Mouse (Mus musculus) heart, adult 2 months (tissue): ENCODE results near the gene Slc5a11.

ENCODE experiments used
- EP300 ChIP-seq: fragments of 200-500 bp; IDR thresholded peaks from 2 replicates; pipeline ENCODE4 v1.6.1; 2011; ENCODE audit warnings: low read depth, low read length, control low read depth; ENCODE audit not compliant: insufficient read depth
- POLR2A ChIP-seq: fragments of 200-500 bp; IDR thresholded peaks from 2 replicates; pipeline ENCODE4 v1.6.1; 2011; ENCODE audit warnings: mild to moderate bottlenecking, low read depth, low read length, control low read depth; ENCODE audit not compliant: insufficient read depth

DNA sequence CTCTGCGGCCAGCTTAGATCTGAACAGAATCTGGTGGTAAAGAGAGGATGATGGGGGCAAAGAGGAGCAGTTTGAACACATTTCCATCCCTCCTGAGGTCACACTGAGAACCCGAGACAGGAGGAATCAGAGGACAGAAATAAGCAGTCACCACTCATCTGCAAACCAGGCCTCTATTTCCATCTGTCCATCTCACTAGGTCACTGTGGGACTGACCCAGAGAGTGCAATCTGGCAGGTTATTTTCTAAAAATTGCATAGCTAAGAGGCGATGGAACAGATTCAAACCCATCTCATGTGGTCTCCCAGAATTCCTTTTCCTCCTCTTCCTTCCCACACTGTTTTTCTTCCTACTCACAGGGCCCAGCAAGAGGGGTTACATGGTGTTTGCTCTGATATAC is 73.3 kb downstream of the Slc5a11 start:
- TF ChIP-seq POLR2A (no peak), EP300 (no peak)
